Mouse (Mus musculus): ENCODE data around the gene Olfr328. TPM values are rescaled to one million over a fixed set of nuclear protein-coding genes. Genes with fewer than 3 reads are reported as not detected.

Olfr328 gene
- 0.12 and 0.18 TPM in 2 replicates for polyA plus RNA-seq (2015; fragmentation: Nextera tagmentation; extraction: Ambion mirVana)

GRCm38 (mm10) chr11:58555536-58555935 lies at the start of gene Olfr328:
TSS of gene Olfr328 (minus strand) at chr11:58555636.

DNA sequence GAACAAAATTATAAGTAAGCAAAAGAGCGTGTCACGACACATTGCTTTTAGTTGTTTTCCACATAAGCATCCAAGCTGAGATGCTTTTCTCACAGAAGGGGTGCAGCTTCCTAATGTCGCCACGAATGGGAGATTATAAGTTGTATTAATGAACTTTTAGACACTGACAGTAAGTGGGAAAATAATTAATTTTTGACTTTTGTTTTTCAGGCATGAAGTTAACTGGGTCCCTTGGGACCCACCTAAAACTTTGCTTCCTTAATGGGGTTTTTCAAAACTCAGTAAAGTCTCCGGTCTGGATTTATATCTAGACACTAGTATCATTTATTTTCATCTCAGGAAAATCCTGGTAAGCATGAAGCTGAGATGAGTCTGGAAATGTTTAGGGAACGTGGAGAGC lies 39.4 kb upstream of the Olfr328 start, which contains the start of gene Olfr324:
TSS of gene Olfr324 (plus strand) at position 301 of the 400 bp plus-strand sequence.

DNA sequence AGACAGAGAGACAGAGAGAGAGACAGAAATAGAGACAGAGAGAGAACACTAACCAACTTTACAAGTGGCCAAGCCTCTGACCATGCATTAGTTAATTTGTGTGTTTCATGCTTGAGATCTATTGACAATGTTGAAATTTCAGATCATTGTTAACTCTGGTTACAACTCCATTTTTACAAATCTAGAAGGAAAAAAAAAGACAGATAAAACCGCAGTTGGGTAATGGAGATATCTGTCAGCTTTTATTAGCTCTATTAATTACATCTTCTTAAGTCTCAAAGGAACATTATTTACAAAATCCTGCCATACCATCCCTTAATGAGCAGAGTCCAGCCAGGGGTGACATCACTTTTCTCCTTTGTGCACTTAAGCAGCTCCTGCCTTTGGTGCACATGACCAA lies 22.0 kb upstream of the Olfr328 start, which contains the start of gene Olfr325:
TSS of gene Olfr325 (plus strand) at position 301 of the 400 bp plus-strand sequence.

GRCm38 (mm10) chr11:58570405-58570804 lies 15.0 kb upstream of the Olfr328 start, which contains the start of gene Olfr224:
TSS of gene Olfr224 (minus strand) at chr11:58570553.

DNA sequence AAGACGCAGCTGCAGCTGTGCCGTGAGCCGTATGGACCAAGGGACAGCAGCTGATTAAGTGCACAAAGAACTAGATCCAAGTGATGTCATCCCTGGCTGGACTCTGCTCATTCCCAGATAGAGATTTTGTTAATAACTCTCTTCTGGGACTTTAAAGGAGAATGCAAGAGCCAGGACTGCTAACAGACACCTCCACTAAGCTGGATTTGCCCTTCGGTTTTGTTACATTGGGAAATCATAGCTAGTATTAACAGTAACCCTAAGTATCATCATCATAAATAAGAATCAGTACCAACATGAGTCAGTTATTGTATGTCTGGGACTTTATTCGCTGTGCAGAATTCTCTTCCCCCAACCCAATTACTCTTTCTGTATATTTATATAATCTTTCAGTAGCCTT lies 9.1 kb downstream of the Olfr328 start, which contains the start of gene Olfr329-ps:
TSS of gene Olfr329-ps (minus strand) at position 101 of the 400 bp plus-strand sequence.

GRCm38 (mm10) chr11:58534736-58535135 lies 20.7 kb downstream of the Olfr328 start, which contains the start of gene Olfr330:
TSS of gene Olfr330 (minus strand) at chr11:58534836.

DNA sequence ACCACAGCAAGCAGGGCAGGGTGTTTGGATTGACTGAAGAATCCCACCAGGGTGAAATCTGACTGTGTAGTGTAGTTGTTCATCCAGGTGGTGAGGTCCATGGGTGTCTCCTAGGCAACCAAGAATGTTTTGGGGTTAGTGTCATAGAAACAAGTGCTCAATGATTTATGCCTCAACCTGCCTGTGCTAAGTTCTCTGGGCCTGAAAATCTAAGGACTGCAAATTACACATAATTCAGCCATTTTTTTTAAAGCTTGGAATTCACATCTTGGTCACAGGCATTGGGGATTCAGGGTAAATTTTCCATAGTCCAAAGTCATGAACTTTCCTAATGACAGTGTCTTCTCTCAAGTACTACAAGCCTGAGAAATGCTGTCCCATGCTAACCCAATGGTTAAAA lies 53.0 kb downstream of the Olfr328 start, which contains the start of gene Olfr331:
TSS of gene Olfr331 (minus strand) at position 101 of the 400 bp plus-strand sequence.

Other genes starting within 250 kb of the Olfr328 start
- 21.5 and 26.6 TPM in 2 replicates for gene Zfp692, start 248.6 kb downstream of the Olfr328 start, polyA plus RNA-seq (2015; fragmentation: Nextera tagmentation; extraction: Ambion mirVana)
- gene Zfp672, start 225.3 kb downstream of the Olfr328 start, polyA plus RNA-seq (2015; fragmentation: Nextera tagmentation; extraction: Ambion mirVana), result 48.4 and 48.9 TPM in 2 replicates
- 39.3 and 41.8 TPM in 2 replicates for gene Sh3bp5l, start 224.9 kb downstream of the Olfr328 start, polyA plus RNA-seq (2015; fragmentation: Nextera tagmentation; extraction: Ambion mirVana)
- gene Lypd8, start 176.6 kb downstream of the Olfr328 start, polyA plus RNA-seq (2015; fragmentation: Nextera tagmentation; extraction: Ambion mirVana), result not detected in 2 replicates
- not detected in 2 replicates for gene 1810065E05Rik, start 134.5 kb downstream of the Olfr328 start, polyA plus RNA-seq (2015; fragmentation: Nextera tagmentation; extraction: Ambion mirVana)
- gene Gm12253, start 123.1 kb downstream of the Olfr328 start, polyA plus RNA-seq (2015; fragmentation: Nextera tagmentation; extraction: Ambion mirVana), result not detected in 2 replicates
- not detected in 2 replicates for gene Lypd9, start 102.7 kb downstream of the Olfr328 start, polyA plus RNA-seq (2015; fragmentation: Nextera tagmentation; extraction: Ambion mirVana)
- gene Olfr30, start 93.4 kb downstream of the Olfr328 start, polyA plus RNA-seq (2015; fragmentation: Nextera tagmentation; extraction: Ambion mirVana), result not detected in 2 replicates
- not detected in 2 replicates for gene Olfr332, start 63.1 kb downstream of the Olfr328 start, polyA plus RNA-seq (2015; fragmentation: Nextera tagmentation; extraction: Ambion mirVana)
- gene Olfr331, start 53.1 kb downstream of the Olfr328 start, polyA plus RNA-seq (2015; fragmentation: Nextera tagmentation; extraction: Ambion mirVana), result not detected in 2 replicates
- gene Olfr330, start 20.8 kb downstream of the Olfr328 start, polyA plus RNA-seq (2015; fragmentation: Nextera tagmentation; extraction: Ambion mirVana), result 0.17 TPM in 1 of 2 replicates, not detected in the other
- 0.04 and 0.08 TPM in 2 replicates for gene Olfr329-ps, start 9.2 kb downstream of the Olfr328 start, polyA plus RNA-seq (2015; fragmentation: Nextera tagmentation; extraction: Ambion mirVana)
- 0.09 and 0.23 TPM in 2 replicates for gene Olfr224, start 14.9 kb upstream of the Olfr328 start, polyA plus RNA-seq (2015; fragmentation: Nextera tagmentation; extraction: Ambion mirVana)
- not detected in 2 replicates for gene Olfr325, start 22.1 kb upstream of the Olfr328 start, polyA plus RNA-seq (2015; fragmentation: Nextera tagmentation; extraction: Ambion mirVana)
- gene Olfr324, start 39.5 kb upstream of the Olfr328 start, polyA plus RNA-seq (2015; fragmentation: Nextera tagmentation; extraction: Ambion mirVana), result 0.21 and 0.41 TPM in 2 replicates
- not detected in 2 replicates for gene 2210407C18Rik, start 60.4 kb upstream of the Olfr328 start, polyA plus RNA-seq (2015; fragmentation: Nextera tagmentation; extraction: Ambion mirVana)
- gene Olfr323, start 74.9 kb upstream of the Olfr328 start, polyA plus RNA-seq (2015; fragmentation: Nextera tagmentation; extraction: Ambion mirVana), result not detected in 2 replicates
- 0.46 and 0.47 TPM in 2 replicates for gene Trim58, start 84.8 kb upstream of the Olfr328 start, polyA plus RNA-seq (2015; fragmentation: Nextera tagmentation; extraction: Ambion mirVana)
- not detected in 2 replicates for gene Olfr322, start 103.1 kb upstream of the Olfr328 start, polyA plus RNA-seq (2015; fragmentation: Nextera tagmentation; extraction: Ambion mirVana)
- gene Olfr320, start 125.5 kb upstream of the Olfr328 start, polyA plus RNA-seq (2015; fragmentation: Nextera tagmentation; extraction: Ambion mirVana), result not detected in 2 replicates
- gene Olfr319, start 143.5 kb upstream of the Olfr328 start, polyA plus RNA-seq (2015; fragmentation: Nextera tagmentation; extraction: Ambion mirVana), result not detected in 2 replicates
- gene Olfr318, start 168.4 kb upstream of the Olfr328 start, polyA plus RNA-seq (2015; fragmentation: Nextera tagmentation; extraction: Ambion mirVana), result not detected in 2 replicates
- not detected in 2 replicates for gene Olfr317, start 183.6 kb upstream of the Olfr328 start, polyA plus RNA-seq (2015; fragmentation: Nextera tagmentation; extraction: Ambion mirVana)
- not detected in 2 replicates for gene Olfr316, start 197.1 kb upstream of the Olfr328 start, polyA plus RNA-seq (2015; fragmentation: Nextera tagmentation; extraction: Ambion mirVana)
- not detected in 2 replicates for gene Olfr315, start 217.6 kb upstream of the Olfr328 start, polyA plus RNA-seq (2015; fragmentation: Nextera tagmentation; extraction: Ambion mirVana)
- not detected in 2 replicates for gene Olfr314, start 227.3 kb upstream of the Olfr328 start, polyA plus RNA-seq (2015; fragmentation: Nextera tagmentation; extraction: Ambion mirVana)
- gene Fam183b, start 246.3 kb upstream of the Olfr328 start, polyA plus RNA-seq (2015; fragmentation: Nextera tagmentation; extraction: Ambion mirVana), result 15.4 and 16.6 TPM in 2 replicates

All from neural tube, postnatal 0 days (tissue).